Mouse (Mus musculus) neutrophil, adult 5-6 weeks (primary cell): ENCODE measurements around the gene Tyrp1. TPM values are rescaled to one million over a fixed set of nuclear protein-coding genes. Genes with fewer than 3 reads are reported as not detected.

Experiments used
- ATAC-seq: fragments of 151-379, 151-347 bp; 2 replicates; pipeline ENCODE4 v1.8.0; 2017; ENCODE audit warnings: mild to moderate bottlenecking, moderate TSS enrichment; ENCODE audit not compliant: insufficient number of reproducible peaks, poor library complexity, low FRiP score, severe bottlenecking; ENCODE audit errors: extremely low read depth
- total RNA-seq: library from RNA; stranded (forward); fragments of 200-1000 nt; gene quantifications from 2 replicates; pipeline ENCODE4 v1.2.3, GENCODE M21; 2017

Gene Tyrp1
- total RNA-seq, 1 experiment from 2014 or later = not detected

- no peak for ATAC-seq
Measured at GRCm38 (mm10) chr4:80881996-80882599, 48.2 kb downstream of the Tyrp1 start.

- no peak for ATAC-seq
Measured at GRCm38 (mm10) chr4:80886631-80887030, 52.7 kb downstream of the Tyrp1 start.

GRCm38 (mm10) chr4:80891004-80891403, 57.1 kb downstream of the Tyrp1 start:
- ATAC-seq = no peak

- ATAC-seq = no peak
Measured at GRCm38 (mm10) chr4:80895278-80895894, 61.5 kb downstream of the Tyrp1 start.

Other genes starting within 250 kb of the Tyrp1 start
- not detected in 2 replicates for gene Lurap1l, start 76.5 kb downstream of the Tyrp1 start, total RNA-seq